Mouse (Mus musculus): ENCODE measurements around the gene Olfr739.

Olfr739 gene

DNA sequence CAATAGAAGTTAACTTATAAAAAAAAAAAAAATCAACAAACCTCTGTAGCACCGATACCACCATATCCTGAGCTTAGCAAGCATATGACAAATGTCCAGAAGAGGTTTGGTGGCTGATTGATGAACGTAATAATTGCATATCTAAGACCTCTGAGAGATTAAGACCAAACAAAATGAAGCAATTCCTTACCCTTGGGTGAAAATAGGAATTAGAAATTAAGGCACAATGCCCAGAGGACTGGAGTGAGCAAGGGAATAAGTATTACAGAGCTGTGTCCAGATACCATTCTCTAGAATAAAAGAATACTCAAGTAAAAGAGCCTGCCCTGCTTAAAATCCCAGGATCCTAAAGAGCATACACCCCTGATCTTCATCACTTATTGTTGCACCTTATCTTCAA, at the start of gene Olfr739:
TSS of gene Olfr739 (plus strand) at position 301 of the 400 bp plus-strand sequence.
- DNase-seq (ENCODE audit: low spot score) = no peak

DNA sequence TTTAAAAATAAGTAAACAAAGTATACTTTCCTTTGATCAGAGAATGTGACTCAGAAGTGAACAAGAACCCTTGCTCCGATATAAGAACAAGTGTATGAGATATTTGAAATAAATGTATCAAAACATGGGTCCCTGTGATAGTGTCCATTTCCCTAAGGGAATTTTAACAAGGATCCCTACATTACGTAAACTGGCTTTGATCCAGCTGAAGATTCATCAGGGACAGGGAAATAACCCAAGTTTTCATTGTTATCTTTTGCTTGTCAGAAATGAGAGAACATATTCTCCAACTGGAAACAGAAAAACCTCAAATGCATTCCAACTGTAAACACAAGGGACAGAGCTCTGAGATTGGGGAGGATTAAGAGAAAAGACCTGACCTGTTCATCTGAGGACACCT, 37.6 kb upstream of the Olfr739 start, which contains the start of gene Olfr736:
TSS of gene Olfr736 (plus strand) at position 301 of the 400 bp plus-strand sequence.
- DNase-seq (ENCODE audit: low spot score) = no peak

DNA sequence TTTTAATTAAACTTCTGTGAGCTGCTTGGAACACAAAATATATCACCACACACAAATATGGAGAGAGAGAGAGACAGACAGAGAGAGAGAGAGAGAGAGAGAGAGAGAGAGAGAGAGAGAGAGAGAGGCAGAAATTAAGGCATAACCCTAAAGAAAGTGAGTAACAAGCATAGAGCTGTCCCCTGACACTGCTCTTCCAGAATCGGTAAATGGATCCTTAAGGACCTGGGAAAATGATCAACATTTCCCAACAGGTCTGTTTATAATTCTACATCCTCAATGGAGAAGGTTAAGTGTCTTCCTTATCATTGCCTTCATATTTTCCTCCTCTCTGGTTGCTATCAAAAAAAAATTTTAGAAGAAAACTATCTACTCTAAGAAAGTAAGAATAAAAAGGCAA, 11.2 kb upstream of the Olfr739 start, which contains the start of gene Olfr738:
TSS of gene Olfr738 (plus strand) at position 301 of the 400 bp plus-strand sequence.
- no peak for DNase-seq (ENCODE audit: low spot score)

DNA sequence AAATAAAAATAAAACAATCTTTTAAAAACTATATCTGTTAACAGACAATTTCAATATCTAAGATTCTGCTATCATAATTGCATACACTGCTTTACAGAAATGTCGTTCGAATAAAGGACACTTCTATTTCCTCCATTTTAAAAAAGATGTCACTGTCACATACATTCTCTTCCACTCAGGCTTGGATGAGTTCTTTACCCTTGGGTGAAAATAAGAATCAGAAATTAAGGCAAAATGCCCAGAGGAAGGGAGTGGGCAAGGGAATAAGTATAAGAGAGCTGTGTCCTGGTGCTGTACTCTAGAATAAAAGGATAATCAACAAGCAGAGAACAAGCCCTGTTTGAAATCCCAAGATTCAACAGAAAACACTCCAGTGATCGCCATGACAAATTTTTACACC, 26.8 kb downstream of the Olfr739 start, which contains the start of gene Olfr740:
TSS of gene Olfr740 (plus strand) at position 301 of the 400 bp plus-strand sequence.
- no peak for DNase-seq (ENCODE audit: low spot score)

DNA sequence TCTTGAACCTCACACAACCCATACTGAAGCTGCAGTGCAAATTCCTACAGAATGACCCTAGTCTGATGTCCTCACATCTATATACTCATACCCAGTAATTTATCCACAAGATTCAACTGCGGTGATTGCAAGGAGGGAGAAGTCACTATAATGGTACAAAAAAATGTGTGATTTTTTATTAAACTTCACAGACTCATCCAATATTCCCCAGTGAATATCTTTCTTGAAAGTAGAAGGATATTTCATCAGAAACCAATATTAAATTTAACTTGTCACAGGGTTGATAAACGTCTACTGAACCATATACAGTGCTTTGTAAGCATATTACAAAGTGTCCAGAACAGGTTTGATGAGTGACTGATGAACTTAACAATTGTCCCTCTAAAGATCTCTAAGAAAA, 54.0 kb downstream of the Olfr739 start, which contains the start of gene Olfr741:
TSS of gene Olfr741 (plus strand) at position 301 of the 400 bp plus-strand sequence.
- DNase-seq (ENCODE audit: low spot score) = no peak
